Mouse (Mus musculus) hindbrain, embryonic 11.5 days (tissue): ENCODE measurements at regions not wholly inside any gene's neighbourhood (a gene's known extent, or its start where the extent isn't known, plus 50 kb on each side); places are given as distances from the start of the nearest gene placed in this dataset.

ENCODE experiments used
- ATAC-seq: fragments of 200-750 bp; cut with Nextera tagmentation; 2 replicates; pipeline ENCODE4 v1.8.0; 2017; ENCODE audit warnings: mild to moderate bottlenecking, moderate TSS enrichment, moderate library complexity; ENCODE audit not compliant: low FRiP score
- DNase-seq: peaks from one replicate; pipeline ENCODE4 v3.0.0-alpha.2; 2015; ENCODE audit warnings: low spot score
- H3K27ac ChIP-seq: fragments of 300-500 bp; sonication (generic); 2 replicates; pipeline ENCODE4 v1.5.1; 2014; ENCODE audit warnings: mild to moderate bottlenecking, low read depth, low read length
- H3K27me3 ChIP-seq: fragments of 300-500 bp; sonication (generic); 2 replicates; pipeline ENCODE4 v1.6.1; 2014; ENCODE audit warnings: mild to moderate bottlenecking, low read length, moderate library complexity, mixed read lengths; ENCODE audit not compliant: control insufficient read depth, insufficient read depth
- H3K36me3 ChIP-seq: fragments of 300-500 bp; sonication (generic); 2 replicates; pipeline ENCODE4 v1.6.1; 2014; ENCODE audit warnings: mild to moderate bottlenecking, low read length, moderate library complexity, mixed read lengths; ENCODE audit not compliant: control insufficient read depth, insufficient read depth
- H3K4me1 ChIP-seq: fragments of 300-500 bp; sonication (generic); replicated peaks from 2 replicates; pipeline ENCODE4 v1.6.1; 2014; ENCODE audit warnings: low read length, mixed read lengths; ENCODE audit not compliant: control insufficient read depth, insufficient read depth
- H3K4me2 ChIP-seq: fragments of 300-500 bp; sonication (generic); replicated peaks from 2 replicates; pipeline ENCODE4 v1.6.1; 2014; ENCODE audit warnings: mild to moderate bottlenecking, low read depth, low read length
- H3K4me3 ChIP-seq: fragments of 300-500 bp; sonication (generic); 2 replicates; pipeline ENCODE4 v1.5.1; 2014; ENCODE audit warnings: low read depth, low read length
- H3K9ac ChIP-seq: fragments of 300-500 bp; sonication (generic); 2 replicates; pipeline ENCODE4 v1.6.1; 2014; ENCODE audit warnings: low read depth, low read length
- H3K9me3 ChIP-seq: fragments of 300-500 bp; sonication (generic); 2 replicates; pipeline ENCODE4 v1.6.1; 2016; ENCODE audit warnings: low read length; ENCODE audit not compliant: control insufficient read depth
- WGBS: fragments of 180-500 bp; shearing (Covaris S2); extraction: QIAGEN DNeasy Blood & Tissue Kit; methylation state at CpG from one replicate; pipeline ENCODE4 v1.1.7; 2014; 5-methylcytosine and 5-hydroxymethylcytosine counted together

- ATAC-seq: peak; percentile 87
- DNase-seq: peak; percentile 54
- Histone ChIP-seq H3K36me3 (no peaks in the 10 kb centered on the region), H3K9ac (no peak overlapping the region), H3K4me1 (0 out of 2 replicates have a peak, but pooled peaks cover 3% of the 10 kb centered on the region), H3K4me2 (no peak overlapping the region), H3K4me3 (no peak overlapping the region), H3K27me3 (no peaks in the 10 kb centered on the region), H3K9me3 (no peaks in the 10 kb centered on the region), H3K27ac (peak overlapping the region; percentile 72)
- WGBS: 44% methylated on average over 3 of the region's 3 CpGs
Measured at GRCm38 (mm10) chr12:27576109-27576700, 233.8 kb upstream of the Sox11 start.

GRCm38 (mm10) chr12:27575629-27576028 is 233.3 kb upstream of the Sox11 start:
- Histone ChIP-seq H3K36me3 (no peaks in the 10 kb centered on the region), H3K9ac (no peak overlapping the region), H3K9me3 (no peaks in the 10 kb centered on the region), H3K4me1 (0 out of 2 replicates have a peak, but pooled peaks cover 3% of the 10 kb centered on the region), H3K4me3 (no peak overlapping the region), H3K27ac (peak overlapping the region; percentile 72), H3K27me3 (no peaks in the 10 kb centered on the region), H3K4me2 (no peak overlapping the region)
- DNase-seq: peak; percentile 67
- 34% methylated on average over 7 of the region's 7 CpGs for WGBS
- peak; percentile 87 for ATAC-seq

GRCm38 (mm10) chr12:27567250-27567649 is 224.9 kb upstream of the Sox11 start:
- DNase-seq (peak; percentile 37), ATAC-seq (no peak)
- 32% methylated on average over 3 of the region's 3 CpGs for WGBS
- H3K9me3 ChIP-seq: no peaks in the 10 kb centered on the region
- no peaks in the 10 kb centered on the region for H3K27me3 ChIP-seq
- H3K4me1 ChIP-seq: peaks cover 4% of the 10 kb centered on the region
- no peak overlapping the region for H3K9ac ChIP-seq
- no peak overlapping the region for H3K4me3 ChIP-seq
- H3K27ac ChIP-seq: peak overlapping the region; percentile 94
- no peaks in the 10 kb centered on the region for H3K36me3 ChIP-seq
- H3K4me2 ChIP-seq: no peak overlapping the region

GRCm38 (mm10) chr12:27565965-27566507 is 223.7 kb upstream of the Sox11 start:
- DNase-seq: peak; percentile 82
- Histone ChIP-seq H3K27me3 (no peaks in the 10 kb centered on the region), H3K9ac (peak overlapping the region; percentile 36), H3K36me3 (no peaks in the 10 kb centered on the region), H3K4me3 (peak overlapping the region; percentile 3; the same call in 1 of the 2 replicates), H3K27ac (peak overlapping the region; percentile 94), H3K4me1 (peaks cover 4% of the 10 kb centered on the region), H3K4me2 (peak overlapping the region; percentile 32), H3K9me3 (no peaks in the 10 kb centered on the region)
- 16% methylated on average over 8 of the region's 8 CpGs for WGBS
- peak; percentile 97 for ATAC-seq

- 33% methylated on average over 5 of the region's 5 CpGs for WGBS
- H3K27me3 ChIP-seq: no peaks in the 10 kb centered on the region
- H3K4me1 ChIP-seq: peaks cover 4% of the 10 kb centered on the region
- peak overlapping the region; percentile 15; the same call in 1 of the 2 replicates for H3K9ac ChIP-seq
- H3K4me3 ChIP-seq: no peak overlapping the region
- H3K36me3 ChIP-seq: no peaks in the 10 kb centered on the region
- ATAC-seq (no peak), DNase-seq (peak; percentile 38)
- no peak overlapping the region for H3K4me2 ChIP-seq
- H3K27ac ChIP-seq: peak overlapping the region; percentile 94
- no peaks in the 10 kb centered on the region for H3K9me3 ChIP-seq
Measured at GRCm38 (mm10) chr12:27564641-27565306, 222.4 kb upstream of the Sox11 start.

- Histone ChIP-seq H3K36me3 (no peaks in the 10 kb centered on the region), H3K27ac (peak overlapping the region; percentile 94), H3K4me3 (no peak overlapping the region), H3K27me3 (no peaks in the 10 kb centered on the region), H3K9ac (0 out of 2 replicates have a peak overlapping the region, but pooled peaks have one; percentile 27), H3K4me1 (peaks cover 4% of the 10 kb centered on the region), H3K9me3 (peaks cover under 1% of the 10 kb centered on the region; the same call in 1 of the 2 replicates), H3K4me2 (no peak overlapping the region)
- DNase-seq (peak; percentile 41), ATAC-seq (no peak)
- WGBS: 16% methylated on average over 3 of the region's 3 CpGs
Measured at GRCm38 (mm10) chr12:27563900-27564299, 221.5 kb upstream of the Sox11 start.

GRCm38 (mm10) chr12:27552809-27553208 is 210.4 kb upstream of the Sox11 start:
- Histone ChIP-seq H3K9me3 (no peaks in the 10 kb centered on the region), H3K27me3 (no peaks in the 10 kb centered on the region), H3K27ac (no peak overlapping the region), H3K4me2 (no peak overlapping the region), H3K9ac (no peak overlapping the region), H3K4me1 (no peaks in the 10 kb centered on the region), H3K4me3 (no peak overlapping the region), H3K36me3 (no peaks in the 10 kb centered on the region)
- DNase-seq (no peak), ATAC-seq (no peak)
- 63% methylated on average over 1 of the region's 1 CpGs for WGBS

- no peaks in the 10 kb centered on the region; the same call in 1 of the 2 replicates for H3K4me1 ChIP-seq
- WGBS: 50% methylated on average over 4 of the region's 4 CpGs
- no peak overlapping the region for H3K27ac ChIP-seq
- no peaks in the 10 kb centered on the region for H3K9me3 ChIP-seq
- no peak overlapping the region for H3K4me3 ChIP-seq
- ATAC-seq (no peak), DNase-seq (no peak)
- no peaks in the 10 kb centered on the region for H3K27me3 ChIP-seq
- no peak overlapping the region for H3K4me2 ChIP-seq
- H3K9ac ChIP-seq: no peak overlapping the region
- no peaks in the 10 kb centered on the region for H3K36me3 ChIP-seq
Measured at GRCm38 (mm10) chr12:27538210-27538609, 195.8 kb upstream of the Sox11 start.
